Mouse (Mus musculus) heart, embryonic 13.5 days (tissue): Measurements from ENCODE around the gene Wdr35. TPM values are rescaled to one million over a fixed set of nuclear protein-coding genes. Genes with fewer than 3 reads are reported as not detected.

Experiments used
- ATAC-seq: fragments of 200-750 bp; cut with Nextera tagmentation; 2 replicates; pipeline ENCODE4 v1.8.0; 2017; ENCODE audit warnings: moderate TSS enrichment; ENCODE audit not compliant: insufficient number of reproducible peaks, low FRiP score, low TSS enrichment; ENCODE audit errors: extremely low read depth
- H3K27ac ChIP-seq: fragments of 300-500 bp; sonication (generic); replicated peaks from 2 replicates; pipeline ENCODE4 v1.5.1; 2015; ENCODE audit warnings: moderate library complexity, mild to moderate bottlenecking, inconsistent platforms
- H3K27me3 ChIP-seq: fragments of 300-500 bp; sonication (generic); replicated peaks from 2 replicates; pipeline ENCODE4 v1.6.1; 2015; ENCODE audit warnings: mild to moderate bottlenecking, inconsistent platforms
- H3K36me3 ChIP-seq: fragments of 300-500 bp; sonication (generic); 2 replicates; pipeline ENCODE4 v1.6.1; 2015; ENCODE audit warnings: mild to moderate bottlenecking, inconsistent platforms
- H3K4me1 ChIP-seq: fragments of 300-500 bp; sonication (generic); 2 replicates; pipeline ENCODE4 v1.6.1; 2015; ENCODE audit warnings: inconsistent platforms
- H3K4me2 ChIP-seq: fragments of 300-500 bp; sonication (generic); 2 replicates; pipeline ENCODE4 v1.6.1; 2015; ENCODE audit warnings: inconsistent platforms, mild to moderate bottlenecking, moderate library complexity
- H3K4me3 ChIP-seq: fragments of 300-500 bp; sonication (generic); 2 replicates; pipeline ENCODE4 v1.5.1; 2015; ENCODE audit warnings: moderate library complexity, mild to moderate bottlenecking, inconsistent platforms
- H3K9ac ChIP-seq: fragments of 300-500 bp; sonication (generic); 2 replicates; pipeline ENCODE4 v1.6.1; 2015; ENCODE audit warnings: inconsistent platforms, mild to moderate bottlenecking, moderate library complexity
- H3K9me3 ChIP-seq: fragments of 300-500 bp; sonication (generic); 2 replicates; pipeline ENCODE4 v1.6.1; 2016; ENCODE audit warnings: inconsistent platforms
- WGBS: fragments of 180-500 bp; shearing (Covaris S2); methylation state at CpG from one replicate; pipeline ENCODE4 v1.1.7; 2015; ENCODE audit warnings: mixed read lengths; 5-methylcytosine and 5-hydroxymethylcytosine counted together
- polyA plus RNA-seq: library from polyadenylated mRNA; unstranded; fragments of >200 nt; fragmentation: Nextera tagmentation; extraction: Ambion mirVana; gene quantifications from 2 replicates; pipeline ENCODE4 v1.2.1, GENCODE M21; 2015

Wdr35 gene
- polyA plus RNA-seq, 1 experiment from 2014 or later, result 13.2 TPM

GRCm38 (mm10) chr12:9053345-9053744 is 79.7 kb downstream of the Wdr35 start:
- Histone ChIP-seq H3K27me3 (no peaks in the 10 kb centered on the region), H3K9me3 (no peaks in the 10 kb centered on the region), H3K4me3 (no peak overlapping the region), H3K4me2 (no peak overlapping the region), H3K9ac (no peak overlapping the region), H3K4me1 (0 out of 2 replicates have a peak, but pooled peaks cover 6% of the 10 kb centered on the region), H3K27ac (no peak overlapping the region), H3K36me3 (no peaks in the 10 kb centered on the region)
- no peak for ATAC-seq
- WGBS, result 54% methylated on average over 7 of the region's 7 CpGs

- Histone ChIP-seq H3K4me1 (0 out of 2 replicates have a peak, but pooled peaks cover 6% of the 10 kb centered on the region), H3K4me3 (no peak overlapping the region), H3K27ac (no peak overlapping the region), H3K4me2 (no peak overlapping the region), H3K36me3 (no peaks in the 10 kb centered on the region), H3K9me3 (no peaks in the 10 kb centered on the region), H3K9ac (no peak overlapping the region), H3K27me3 (no peaks in the 10 kb centered on the region)
- WGBS, result 64% methylated on average over 2 of the region's 2 CpGs
- no peak for ATAC-seq
Observed at GRCm38 (mm10) chr12:9054012-9054411, 80.3 kb downstream of the Wdr35 start.

GRCm38 (mm10) chr12:9055269-9055668 is 81.6 kb downstream of the Wdr35 start:
- Histone ChIP-seq H3K27me3 (no peaks in the 10 kb centered on the region), H3K9me3 (no peaks in the 10 kb centered on the region), H3K36me3 (no peaks in the 10 kb centered on the region), H3K4me2 (no peak overlapping the region), H3K27ac (no peak overlapping the region), H3K4me3 (no peak overlapping the region), H3K9ac (0 out of 2 replicates have a peak overlapping the region, but pooled peaks have one; percentile 4), H3K4me1 (0 out of 2 replicates have a peak, but pooled peaks cover 6% of the 10 kb centered on the region)
- 67% methylated on average over 11 of the region's 11 CpGs for WGBS
- no peak for ATAC-seq

- H3K4me1 ChIP-seq, result no peaks in the 10 kb centered on the region
- H3K4me3 ChIP-seq, result no peak overlapping the region
- no peak overlapping the region for H3K9ac ChIP-seq
- ATAC-seq, result no peak
- H3K36me3 ChIP-seq, result no peaks in the 10 kb centered on the region
- no peaks in the 10 kb centered on the region for H3K27me3 ChIP-seq
- no peak overlapping the region for H3K4me2 ChIP-seq
- 74% methylated on average over 3 of the region's 3 CpGs for WGBS
- no peaks in the 10 kb centered on the region for H3K9me3 ChIP-seq
- no peak overlapping the region for H3K27ac ChIP-seq
Observed at GRCm38 (mm10) chr12:9059502-9059901, 85.8 kb downstream of the Wdr35 start.

GRCm38 (mm10) chr12:9059965-9060364 is 86.3 kb downstream of the Wdr35 start:
- WGBS, result 84% methylated on average over 9 of the region's 9 CpGs

GRCm38 (mm10) chr12:9063611-9064010 is 89.9 kb downstream of the Wdr35 start:
- Histone ChIP-seq H3K9ac (no peak overlapping the region), H3K27ac (no peak overlapping the region), H3K9me3 (no peaks in the 10 kb centered on the region), H3K4me2 (no peak overlapping the region), H3K36me3 (no peaks in the 10 kb centered on the region), H3K4me1 (no peaks in the 10 kb centered on the region), H3K27me3 (no peaks in the 10 kb centered on the region), H3K4me3 (no peak overlapping the region)
- no peak for ATAC-seq
- WGBS, result 70% methylated on average over 6 of the region's 6 CpGs

More at GRCm38 (mm10) chr12:9059965-9060364, 86.3 kb downstream of the Wdr35 start:
- no peaks in the 10 kb centered on the region for H3K27me3 ChIP-seq
- H3K4me3 ChIP-seq, result no peak overlapping the region
- ATAC-seq, result no peak
- H3K4me1 ChIP-seq, result no peaks in the 10 kb centered on the region
- no peak overlapping the region for H3K9ac ChIP-seq
- no peaks in the 10 kb centered on the region for H3K9me3 ChIP-seq
- no peaks in the 10 kb centered on the region for H3K36me3 ChIP-seq
- H3K4me2 ChIP-seq, result no peak overlapping the region
- no peak overlapping the region for H3K27ac ChIP-seq

- H3K9ac ChIP-seq, result no peak overlapping the region
- no peaks in the 10 kb centered on the region for H3K9me3 ChIP-seq
Observed at GRCm38 (mm10) chr12:9071058-9071457, 97.4 kb downstream of the Wdr35 start.

GRCm38 (mm10) chr12:9071493-9071892 is 97.8 kb downstream of the Wdr35 start:
- no peaks in the 10 kb centered on the region for H3K4me1 ChIP-seq
- no peak overlapping the region for H3K27ac ChIP-seq
- H3K9me3 ChIP-seq, result no peaks in the 10 kb centered on the region
- no peak for ATAC-seq
- H3K4me2 ChIP-seq, result no peak overlapping the region
- no peak overlapping the region for H3K9ac ChIP-seq
- WGBS, result 48% methylated on average over 4 of the region's 4 CpGs
- no peak overlapping the region for H3K4me3 ChIP-seq
- no peaks in the 10 kb centered on the region for H3K27me3 ChIP-seq
- no peaks in the 10 kb centered on the region for H3K36me3 ChIP-seq

More at GRCm38 (mm10) chr12:9071058-9071457, 97.4 kb downstream of the Wdr35 start:
- Histone ChIP-seq H3K27ac (no peak overlapping the region), H3K4me2 (no peak overlapping the region), H3K4me3 (no peak overlapping the region), H3K36me3 (no peaks in the 10 kb centered on the region), H3K27me3 (no peaks in the 10 kb centered on the region), H3K4me1 (no peaks in the 10 kb centered on the region)
- WGBS, result 83% methylated on average over 1 of the region's 1 CpGs
- no peak for ATAC-seq

GRCm38 (mm10) chr12:9077554-9078125 is 103.9 kb downstream of the Wdr35 start:
- ATAC-seq, result no peak
- 82% methylated on average over 3 of the region's 3 CpGs for WGBS

More at GRCm38 (mm10) chr12:9077554-9078125, 103.9 kb downstream of the Wdr35 start:
- Histone ChIP-seq H3K9ac (no peak overlapping the region), H3K36me3 (no peaks in the 10 kb centered on the region), H3K4me2 (no peak overlapping the region), H3K27me3 (no peaks in the 10 kb centered on the region), H3K4me3 (no peak overlapping the region), H3K9me3 (no peaks in the 10 kb centered on the region), H3K27ac (no peak overlapping the region), H3K4me1 (no peaks in the 10 kb centered on the region)

Other genes starting within 250 kb of the Wdr35 start
- gene Sdc1, start 202.6 kb upstream of the Wdr35 start, polyA plus RNA-seq, result 39.5 and 41.3 TPM in 2 replicates
- gene Laptm4a, start 52.2 kb upstream of the Wdr35 start, polyA plus RNA-seq, result 245 and 277 TPM in 2 replicates
- 0.19 and 0.32 TPM in 2 replicates for gene Matn3, start 26.0 kb upstream of the Wdr35 start, polyA plus RNA-seq
- 14.9 and 15.3 TPM in 2 replicates for gene Ttc32, start 56.1 kb downstream of the Wdr35 start, polyA plus RNA-seq